Mouse (Mus musculus): ENCODE data around the gene Fam214a. TPM values are rescaled to one million over a fixed set of nuclear protein-coding genes. Genes with fewer than 3 reads are reported as not detected.
A peak's percentile ranks its signal among the peaks of the same experiment; 100 is the strongest.

Fam214a gene
- polyA plus RNA-seq, 1 experiment: 33.8 TPM

- no peak for DNase-seq (ENCODE audit: extremely low spot score in 1 of 2, low spot score in 1 of 2)
Observed at GRCm38 (mm10) chr9:75022546-75022945, 69.9 kb downstream of the Fam214a start.

- DNase-seq (ENCODE audit: extremely low spot score in 1 of 2, low spot score in 1 of 2): no peak
Observed at GRCm38 (mm10) chr9:75023150-75023894, 70.6 kb downstream of the Fam214a start.

- DNase-seq (ENCODE audit: extremely low spot score in 1 of 2, low spot score in 1 of 2): no peak
Observed at GRCm38 (mm10) chr9:75024089-75024488, 71.4 kb downstream of the Fam214a start.

GRCm38 (mm10) chr9:75025689-75026088 lies 73.0 kb downstream of the Fam214a start:
- no peak for DNase-seq (ENCODE audit: extremely low spot score in 1 of 2, low spot score in 1 of 2)

- no peak for DNase-seq (ENCODE audit: extremely low spot score in 1 of 2, low spot score in 1 of 2)
Observed at GRCm38 (mm10) chr9:75032408-75032807, 79.7 kb downstream of the Fam214a start.

GRCm38 (mm10) chr9:75033141-75033540 lies 80.5 kb downstream of the Fam214a start:
- DNase-seq (ENCODE audit: extremely low spot score in 1 of 2, low spot score in 1 of 2): no peak

- DNase-seq (ENCODE audit: extremely low spot score in 1 of 2, low spot score in 1 of 2): no peak
Observed at GRCm38 (mm10) chr9:75034691-75035090, 82.0 kb downstream of the Fam214a start.

- DNase-seq (ENCODE audit: extremely low spot score in 1 of 2, low spot score in 1 of 2): no peak
Observed at GRCm38 (mm10) chr9:75035944-75036343, 83.3 kb downstream of the Fam214a start.

GRCm38 (mm10) chr9:75037451-75038356 lies 85.0 kb downstream of the Fam214a start, which contains the start of gene Arpp19:
Arpp19 (plus strand) TSS chr9:75037614.
- DNase-seq (ENCODE audit: extremely low spot score in 1 of 2, low spot score in 1 of 2): peak; percentile 80 to 92

- DNase-seq (ENCODE audit: extremely low spot score in 1 of 2, low spot score in 1 of 2): no peak
Observed at GRCm38 (mm10) chr9:75038357-75038688, 85.6 kb downstream of the Fam214a start.

GRCm38 (mm10) chr9:75040566-75040965 lies 87.9 kb downstream of the Fam214a start:
- DNase-seq (ENCODE audit: extremely low spot score in 1 of 2, low spot score in 1 of 2): no peak

GRCm38 (mm10) chr9:75041840-75042525 lies 89.3 kb downstream of the Fam214a start:
- DNase-seq (ENCODE audit: extremely low spot score in 1 of 2, low spot score in 1 of 2): no peak

GRCm38 (mm10) chr9:75043191-75043590 lies 90.5 kb downstream of the Fam214a start:
- DNase-seq (ENCODE audit: extremely low spot score in 1 of 2, low spot score in 1 of 2): no peak

GRCm38 (mm10) chr9:75047079-75047478 lies 94.4 kb downstream of the Fam214a start:
- no peak for DNase-seq (ENCODE audit: extremely low spot score in 1 of 2, low spot score in 1 of 2)

GRCm38 (mm10) chr9:75049100-75049499 lies 96.4 kb downstream of the Fam214a start:
- no peak for DNase-seq (ENCODE audit: extremely low spot score in 1 of 2, low spot score in 1 of 2)

GRCm38 (mm10) chr9:75050003-75050402 lies 97.3 kb downstream of the Fam214a start:
- peak; percentile 82 to 94 for DNase-seq (ENCODE audit: extremely low spot score in 1 of 2, low spot score in 1 of 2)

- DNase-seq (ENCODE audit: extremely low spot score in 1 of 2, low spot score in 1 of 2): peak in 1 of 2 experiments; percentile 77
Observed at GRCm38 (mm10) chr9:75051841-75052240, 99.2 kb downstream of the Fam214a start.

- no peak for DNase-seq (ENCODE audit: extremely low spot score in 1 of 2, low spot score in 1 of 2)
Observed at GRCm38 (mm10) chr9:75055046-75055445, 102.4 kb downstream of the Fam214a start.

GRCm38 (mm10) chr9:75064678-75065331 lies 112.1 kb downstream of the Fam214a start:
- no peak for DNase-seq (ENCODE audit: extremely low spot score in 1 of 2, low spot score in 1 of 2)

GRCm38 (mm10) chr9:75070457-75071028 lies 117.9 kb downstream of the Fam214a start, which contains the start of gene Myo5a:
Myo5a (plus strand) TSS chr9:75071015.
- no peak for DNase-seq (ENCODE audit: extremely low spot score in 1 of 2, low spot score in 1 of 2)
